Mouse (Mus musculus) embryonic facial prominence, embryonic 14.5 days (tissue): ENCODE measurements at regions not wholly inside any gene's neighbourhood (a gene's known extent, or its start where the extent isn't known, plus 50 kb on each side); places are given as distances from the start of the nearest gene placed in this dataset.

ENCODE experiments used
- ATAC-seq: fragments of 200-750 bp; cut with Nextera tagmentation; 2 replicates; pipeline ENCODE4 v1.8.0; 2017; ENCODE audit warnings: low read depth, moderate number of reproducible peaks, moderate TSS enrichment
- DNase-seq: peaks from one replicate; pipeline ENCODE4 v3.0.0-alpha.2; 2015; ENCODE audit warnings: low spot score
- H3K27ac ChIP-seq: fragments of 300-500 bp; sonication (generic); replicated peaks from 2 replicates; pipeline ENCODE4 v1.5.1; 2014; ENCODE audit warnings: low read depth, mild to moderate bottlenecking, low read length, moderate library complexity
- H3K27me3 ChIP-seq: fragments of 300-500 bp; sonication (generic); replicated peaks from 2 replicates; pipeline ENCODE4 v1.6.1; 2014; ENCODE audit warnings: low read length; ENCODE audit not compliant: control insufficient read depth, insufficient read depth
- H3K36me3 ChIP-seq: fragments of 300-500 bp; sonication (generic); 2 replicates; pipeline ENCODE4 v1.6.1; 2014; ENCODE audit warnings: low read length, mixed read lengths; ENCODE audit not compliant: control insufficient read depth, insufficient read depth
- H3K4me1 ChIP-seq: fragments of 300-500 bp; sonication (generic); 2 replicates; pipeline ENCODE4 v1.6.1; 2014; ENCODE audit warnings: antibody characterized with exemption, low read length; ENCODE audit not compliant: control insufficient read depth, insufficient read depth
- H3K4me2 ChIP-seq: fragments of 300-500 bp; sonication (generic); 2 replicates; pipeline ENCODE4 v1.6.1; 2014; ENCODE audit warnings: low read depth, mild to moderate bottlenecking, low read length, moderate library complexity, mixed read lengths
- H3K4me3 ChIP-seq: fragments of 300-500 bp; sonication (generic); 2 replicates; pipeline ENCODE4 v1.5.1; 2014; ENCODE audit warnings: low read depth, mild to moderate bottlenecking, low read length
- H3K9ac ChIP-seq: fragments of 300-500 bp; sonication (generic); 2 replicates; pipeline ENCODE4 v1.6.1; 2014; ENCODE audit warnings: low read depth, mild to moderate bottlenecking, low read length, moderate library complexity, mixed read lengths
- H3K9me3 ChIP-seq: fragments of 300-500 bp; sonication (generic); 2 replicates; pipeline ENCODE4 v1.6.1; 2016; ENCODE audit warnings: low read length; ENCODE audit not compliant: control insufficient read depth
- WGBS: fragments of 180-500 bp; shearing (Covaris S2); extraction: QIAGEN DNeasy Blood & Tissue Kit; methylation state at CpG from one replicate; pipeline ENCODE4 v1.1.7; 2014; 5-methylcytosine and 5-hydroxymethylcytosine counted together

DNA sequence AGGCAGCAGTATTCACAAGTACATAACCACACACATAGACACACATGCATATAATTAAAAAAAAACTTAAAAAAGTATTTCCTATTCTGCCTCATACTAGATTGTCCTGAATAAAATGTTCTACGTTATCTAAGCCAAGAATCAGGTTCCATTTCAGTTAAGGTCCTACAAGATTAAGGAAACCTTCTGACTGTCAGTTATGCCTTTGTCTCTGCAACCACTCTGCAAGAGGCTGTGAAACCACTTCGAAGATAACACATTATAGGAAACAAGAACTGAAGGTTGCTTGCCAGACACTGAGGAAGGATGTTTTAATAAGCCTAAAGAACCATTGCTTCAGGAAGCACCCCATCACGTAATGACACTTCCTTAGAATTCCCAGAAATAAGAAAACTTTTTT, 385.9 kb downstream of the Gm16223 start:
- Histone ChIP-seq H3K9me3 (no peaks in the 10 kb centered on the region), H3K4me2 (no peak overlapping the region), H3K27me3 (no peaks in the 10 kb centered on the region), H3K36me3 (no peaks in the 10 kb centered on the region), H3K4me1 (no peaks in the 10 kb centered on the region), H3K9ac (no peak overlapping the region), H3K4me3 (no peak overlapping the region), H3K27ac (no peak overlapping the region)
- WGBS = 69% methylated on average over 3 of the region's 3 CpGs
- ATAC-seq (no peak), DNase-seq (no peak)

DNA sequence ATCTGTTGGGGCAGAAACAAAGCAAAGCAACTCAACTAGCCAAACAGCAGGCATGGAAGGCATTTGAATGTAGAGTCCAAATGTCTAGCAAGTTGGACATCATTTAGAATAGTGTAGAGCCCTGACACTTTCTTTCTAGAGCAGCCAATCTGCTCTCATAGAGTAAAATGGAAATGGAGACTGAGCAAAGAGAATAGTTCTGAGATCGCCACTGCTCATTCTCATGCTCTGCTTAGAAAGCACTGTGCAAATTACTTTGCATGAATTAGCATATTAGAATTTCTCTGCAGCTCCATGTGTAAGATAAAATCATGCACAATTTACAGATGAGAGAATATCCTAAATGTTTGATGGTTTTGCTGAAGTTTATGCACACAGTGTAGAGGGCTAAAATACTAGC, 393.4 kb downstream of the Gm16223 start:
- Histone ChIP-seq H3K4me1 (no peaks in the 10 kb centered on the region), H3K36me3 (no peaks in the 10 kb centered on the region), H3K27me3 (no peaks in the 10 kb centered on the region), H3K9ac (no peak overlapping the region), H3K9me3 (no peaks in the 10 kb centered on the region), H3K4me2 (no peak overlapping the region), H3K4me3 (no peak overlapping the region), H3K27ac (no peak overlapping the region)
- no peak for ATAC-seq
- 96% methylated on average over 1 of the region's 1 CpGs for WGBS
- no peak for DNase-seq

DNA sequence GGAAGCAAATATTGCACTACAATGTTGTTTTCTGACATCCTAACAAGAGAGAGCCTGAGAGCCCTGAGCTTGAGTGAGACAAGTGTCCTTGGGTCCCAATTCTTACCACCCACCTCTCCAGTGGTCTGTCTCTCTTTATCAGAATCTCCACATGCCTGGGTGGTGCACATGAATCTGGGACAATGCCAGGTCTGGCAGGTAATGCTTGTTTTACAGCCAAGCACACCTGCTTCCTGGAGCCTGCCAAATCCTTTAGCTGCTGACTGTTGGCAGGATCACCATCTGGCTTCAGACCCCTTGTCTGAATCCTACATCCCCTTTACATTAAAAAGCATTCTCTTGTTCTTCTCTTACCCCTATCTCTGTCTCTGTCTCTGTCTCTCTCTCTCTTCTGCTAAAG, 397.1 kb downstream of the Gm16223 start:
- H3K4me1 ChIP-seq = no peaks in the 10 kb centered on the region
- no peak overlapping the region for H3K4me3 ChIP-seq
- H3K27ac ChIP-seq = no peak overlapping the region
- H3K9me3 ChIP-seq = no peaks in the 10 kb centered on the region
- H3K9ac ChIP-seq = no peak overlapping the region
- H3K36me3 ChIP-seq = no peaks in the 10 kb centered on the region
- H3K4me2 ChIP-seq = no peak overlapping the region
- no peaks in the 10 kb centered on the region for H3K27me3 ChIP-seq
- DNase-seq (peak; percentile 2), ATAC-seq (no peak)

DNA sequence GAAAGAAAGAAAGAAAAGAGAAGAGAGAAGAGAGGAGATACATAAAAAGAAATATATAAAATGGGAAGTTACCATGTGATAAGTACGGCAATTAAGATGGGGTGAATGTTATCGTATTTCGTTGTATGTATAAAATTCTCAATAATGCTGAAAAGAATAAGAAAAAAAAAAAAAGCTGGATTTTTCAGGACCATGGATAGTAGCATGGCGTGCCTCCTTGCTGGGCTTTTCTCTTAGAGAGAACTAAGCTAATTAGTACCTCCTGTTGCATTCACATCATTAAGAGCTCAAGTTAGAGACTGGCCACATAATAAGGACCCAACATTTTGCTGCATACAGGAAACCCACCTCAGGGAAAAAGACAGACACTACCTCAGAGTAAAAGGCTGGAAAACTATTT, 405.7 kb downstream of the Gm16223 start:
- 67% methylated on average over 4 of the region's 4 CpGs for WGBS
- H3K4me3 ChIP-seq = no peak overlapping the region

DNA sequence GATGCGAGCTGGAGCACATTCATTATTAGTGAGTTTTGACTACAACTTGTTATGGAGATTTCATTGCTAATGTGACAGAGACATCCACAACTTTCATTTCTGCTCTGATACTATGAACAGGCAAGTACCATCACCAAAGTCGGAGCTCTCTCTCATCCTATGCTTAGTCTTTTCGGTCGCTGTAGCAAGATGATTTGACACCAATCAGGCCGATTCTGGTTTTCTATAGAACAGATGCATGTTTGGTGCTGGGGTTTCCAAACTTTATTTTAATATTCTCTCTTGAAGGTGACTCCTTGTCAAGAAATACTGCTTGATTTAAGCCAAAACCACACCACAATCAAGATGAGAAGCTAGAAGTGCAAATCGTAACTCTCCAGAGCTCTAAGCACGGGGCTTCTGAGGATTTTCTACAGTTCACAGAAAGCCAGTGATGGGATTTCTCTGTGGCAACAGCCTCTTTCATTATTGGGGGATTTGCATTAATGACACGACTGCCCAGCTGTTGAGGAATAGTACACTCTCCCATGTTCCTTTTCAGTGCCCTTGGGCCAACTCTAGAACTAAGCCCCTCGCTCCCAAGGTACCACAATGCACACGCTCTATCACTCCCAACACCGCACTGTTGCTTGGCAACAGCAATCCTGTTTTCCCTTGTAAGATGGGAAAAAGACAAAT, 434.5 kb downstream of the Gm16223 start:
- DNase-seq (no peak), ATAC-seq (no peak)
- no peaks in the 10 kb centered on the region for H3K27me3 ChIP-seq
- H3K27ac ChIP-seq = no peak overlapping the region
- H3K36me3 ChIP-seq = no peaks in the 10 kb centered on the region
- H3K9ac ChIP-seq = no peak overlapping the region
- H3K4me2 ChIP-seq = no peak overlapping the region
- WGBS = 81% methylated on average over 11 of the region's 11 CpGs
- H3K4me1 ChIP-seq = no peaks in the 10 kb centered on the region
- H3K4me3 ChIP-seq = no peak overlapping the region
- H3K9me3 ChIP-seq = no peaks in the 10 kb centered on the region

More for the DNA sequence above, 405.7 kb downstream of the Gm16223 start:
- Histone ChIP-seq H3K36me3 (no peaks in the 10 kb centered on the region), H3K9ac (no peak overlapping the region), H3K9me3 (no peaks in the 10 kb centered on the region), H3K4me1 (no peaks in the 10 kb centered on the region), H3K4me2 (no peak overlapping the region), H3K27me3 (no peaks in the 10 kb centered on the region), H3K27ac (no peak overlapping the region)
- no peak for DNase-seq
- ATAC-seq = no peak

DNA sequence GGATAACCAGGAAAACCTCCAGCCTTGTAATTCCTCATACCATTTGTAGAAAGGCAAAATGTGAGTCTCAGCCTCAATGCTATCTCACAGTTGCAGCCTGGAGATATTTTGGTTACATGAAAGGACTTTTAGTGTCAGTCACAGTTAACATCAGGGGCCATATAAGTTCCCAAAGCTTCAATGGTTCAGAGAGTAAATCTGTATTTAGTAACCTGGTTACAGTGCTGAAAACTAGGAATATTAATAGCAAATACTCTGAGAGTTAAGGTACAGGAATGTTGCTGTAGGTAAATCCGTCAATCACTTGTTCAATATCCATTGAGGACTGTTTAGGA, 435.0 kb downstream of the Gm16223 start:
- Histone ChIP-seq H3K4me2 (no peak overlapping the region), H3K9me3 (no peaks in the 10 kb centered on the region), H3K9ac (no peak overlapping the region), H3K27me3 (no peaks in the 10 kb centered on the region), H3K36me3 (no peaks in the 10 kb centered on the region), H3K4me1 (no peaks in the 10 kb centered on the region), H3K4me3 (no peak overlapping the region), H3K27ac (no peak overlapping the region)
- no peak for DNase-seq
- ATAC-seq = no peak
- 90% methylated on average over 1 of the region's 1 CpGs for WGBS

DNA sequence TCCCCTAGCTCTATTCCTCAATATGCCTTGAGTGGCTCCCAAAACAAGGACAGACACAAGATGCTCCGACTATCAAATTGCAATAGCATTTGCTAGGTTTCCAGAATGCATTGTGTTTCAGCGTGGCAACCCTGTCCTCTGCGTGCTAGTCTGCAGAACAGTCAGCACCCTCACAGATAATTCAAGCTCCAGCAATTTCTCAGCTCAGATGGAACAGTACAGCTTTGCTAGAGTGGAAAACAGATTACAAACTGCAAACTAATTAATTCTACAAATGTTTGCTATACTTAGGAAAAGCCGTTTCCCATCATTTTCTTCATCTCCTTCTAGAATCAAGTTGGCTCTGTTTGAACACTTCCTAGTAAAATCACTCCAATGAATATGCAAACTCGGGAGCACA, 441.4 kb downstream of the Gm16223 start:
- DNase-seq = no peak

DNA sequence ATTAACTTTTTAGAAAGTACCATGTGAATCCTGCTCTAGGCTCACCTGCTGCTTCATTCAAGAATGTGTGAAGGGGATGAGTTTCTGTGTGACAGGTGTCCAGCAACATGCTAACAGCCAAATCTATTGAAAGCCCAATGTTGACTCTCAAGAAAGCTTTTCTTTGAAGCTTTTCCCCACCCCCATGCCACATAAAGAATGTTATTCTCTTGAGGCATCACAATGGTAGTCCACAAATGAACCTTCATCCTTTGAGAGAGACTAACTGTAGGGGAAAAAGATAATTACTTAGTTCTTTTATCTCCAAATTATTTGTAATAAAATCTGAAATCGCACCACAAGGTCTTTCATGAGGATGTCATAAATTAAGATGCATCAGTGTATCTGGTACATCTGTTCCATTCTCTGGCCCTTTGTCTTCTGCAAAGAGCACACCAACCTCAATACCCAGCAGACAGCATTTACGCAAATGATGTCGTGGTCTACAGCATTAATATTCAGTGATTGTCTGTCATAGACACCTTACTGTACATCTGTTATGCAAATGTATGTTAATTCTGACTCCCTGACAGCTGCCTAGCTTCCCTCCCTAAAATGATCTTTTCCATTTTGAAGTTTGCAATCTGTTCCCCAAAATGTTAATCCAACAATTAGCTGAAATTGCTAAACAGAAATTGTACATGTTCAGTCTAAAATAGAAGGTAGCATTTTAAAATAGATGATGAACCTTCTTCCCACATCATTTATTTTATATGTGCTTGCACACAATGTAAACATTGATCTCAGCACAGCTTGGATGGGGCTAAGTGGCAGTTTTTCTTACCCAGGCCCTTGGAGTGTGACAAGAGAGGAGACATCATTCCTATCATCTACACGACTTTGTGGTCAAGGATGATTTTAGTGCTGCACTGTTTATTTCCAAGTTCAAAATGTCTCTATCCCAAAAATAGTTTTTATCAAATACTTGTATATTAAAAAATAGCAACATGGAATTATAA, 455.7 kb downstream of the Gm16223 start:
- H3K4me2 ChIP-seq = no peak overlapping the region
- no peak overlapping the region for H3K27ac ChIP-seq
- DNase-seq (no peak), ATAC-seq (no peak)
- H3K36me3 ChIP-seq = no peaks in the 10 kb centered on the region
- H3K4me3 ChIP-seq = no peak overlapping the region
- 78% methylated on average over 4 of the region's 4 CpGs for WGBS
- no peaks in the 10 kb centered on the region for H3K27me3 ChIP-seq
- no peaks in the 10 kb centered on the region for H3K4me1 ChIP-seq
- H3K9me3 ChIP-seq = no peaks in the 10 kb centered on the region
- H3K9ac ChIP-seq = no peak overlapping the region

More for the DNA sequence above, 441.4 kb downstream of the Gm16223 start:
- no peaks in the 10 kb centered on the region for H3K36me3 ChIP-seq
- no peaks in the 10 kb centered on the region for H3K4me1 ChIP-seq
- no peak overlapping the region for H3K4me3 ChIP-seq
- no peaks in the 10 kb centered on the region for H3K27me3 ChIP-seq
- no peak overlapping the region for H3K9ac ChIP-seq
- no peaks in the 10 kb centered on the region for H3K9me3 ChIP-seq
- no peak overlapping the region for H3K27ac ChIP-seq
- ATAC-seq = no peak
- WGBS = 73% methylated on average over 5 of the region's 5 CpGs
- H3K4me2 ChIP-seq = no peak overlapping the region
